Mouse (Mus musculus) kidney, postnatal 0 days (tissue): ENCODE measurements around the gene Pramel6. TPM values are rescaled to one million over a fixed set of nuclear protein-coding genes. Genes with fewer than 3 reads are reported as not detected.
"Not testable (repeated sequence)": the region's sequence is repeated elsewhere in the genome, so short reads cannot be mapped to it uniquely, and the experiment has no call there.

Source experiments
- ATAC-seq: fragments of 200-750 bp; cut with Nextera tagmentation; replicated peaks from 2 replicates; pipeline ENCODE4 v1.8.0; 2017; ENCODE audit warnings: low read depth, moderate number of reproducible peaks, moderate TSS enrichment, moderate library complexity; ENCODE audit not compliant: low FRiP score
- DNase-seq: peaks from one replicate; pipeline ENCODE4 v3.0.0-alpha.2; 2016; ENCODE audit warnings: low spot score
- H3K27ac ChIP-seq: fragments of 300-500 bp; sonication (generic); 2 replicates; pipeline ENCODE4 v1.5.1; 2014; ENCODE audit warnings: mild to moderate bottlenecking
- H3K27me3 ChIP-seq: fragments of 300-500 bp; sonication (generic); 2 replicates; pipeline ENCODE4 v1.6.1; 2014; ENCODE audit warnings: low read length, mixed read lengths; ENCODE audit not compliant: insufficient read depth
- H3K36me3 ChIP-seq: fragments of 300-500 bp; sonication (generic); 2 replicates; pipeline ENCODE4 v1.6.1; 2014; ENCODE audit warnings: low read length, mixed read lengths; ENCODE audit not compliant: insufficient read depth
- H3K4me1 ChIP-seq: fragments of 300-500 bp; sonication (generic); replicated peaks from 2 replicates; pipeline ENCODE4 v1.6.1; 2014; ENCODE audit warnings: antibody characterized with exemption, low read length, mixed read lengths; ENCODE audit not compliant: insufficient read depth
- H3K4me2 ChIP-seq: fragments of 300-500 bp; sonication (generic); 2 replicates; pipeline ENCODE4 v1.6.1; 2014; ENCODE audit warnings: mild to moderate bottlenecking, low read length, moderate library complexity, mixed read lengths
- H3K4me3 ChIP-seq: fragments of 300-500 bp; sonication (generic); replicated peaks from 2 replicates; pipeline ENCODE4 v1.5.1; 2014; ENCODE audit warnings: low read depth, low read length
- H3K9ac ChIP-seq: fragments of 300-500 bp; sonication (generic); 2 replicates; pipeline ENCODE4 v1.6.1; 2014; ENCODE audit warnings: low read depth, low read length
- H3K9me3 ChIP-seq: fragments of 300-500 bp; sonication (generic); replicated peaks from 2 replicates; pipeline ENCODE4 v1.6.1; 2016; ENCODE audit warnings: low read length, inconsistent platforms, mixed read lengths
- CTCF ChIP-seq: IDR thresholded peaks from 2 replicates; pipeline ENCODE4 v1.5.1; 2016; ENCODE audit warnings: antibody characterized with exemption, low read depth, mild to moderate bottlenecking, moderate library complexity
- WGBS: fragments of 180-500 bp; shearing (Covaris S2); extraction: QIAGEN DNeasy Blood & Tissue Kit; methylation state at CpG from one replicate; pipeline ENCODE4 v1.1.7; 2014; 5-methylcytosine and 5-hydroxymethylcytosine counted together
- polyA plus RNA-seq: library from polyadenylated mRNA; unstranded; fragments of >200 nt; fragmentation: Nextera tagmentation; extraction: Ambion mirVana; gene quantifications from 2 replicates; pipeline ENCODE4 v1.2.1, GENCODE M21; 2015

Gene Pramel6
- polyA plus RNA-seq, 1 experiment from 2014 or later, result not detected

- WGBS, result 80% methylated on average over 7 of the region's 8 CpGs
- H3K4me2 ChIP-seq, result no peak overlapping the region
- no peaks in the 10 kb centered on the region for H3K36me3 ChIP-seq
- H3K9ac ChIP-seq, result no peak overlapping the region
- H3K9me3 ChIP-seq, result no peaks in the 10 kb centered on the region
- H3K4me3 ChIP-seq, result no peak overlapping the region
- H3K27ac ChIP-seq, result no peak overlapping the region
- no peaks in the 10 kb centered on the region for H3K4me1 ChIP-seq
- H3K27me3 ChIP-seq, result no peaks in the 10 kb centered on the region
- no peak for TF ChIP-seq CTCF
- ATAC-seq, result no peak
- no peak for DNase-seq
Measured at GRCm38 (mm10) chr2:87515457-87516060, 9.2 kb downstream of the Pramel6 start.

- ATAC-seq (no peak), DNase-seq (no peak)
- H3K4me3 ChIP-seq, result no peak overlapping the region
- H3K9me3 ChIP-seq, result no peaks in the 10 kb centered on the region
- no peak overlapping the region for H3K4me2 ChIP-seq
- no peak overlapping the region for H3K9ac ChIP-seq
- no peaks in the 10 kb centered on the region for H3K4me1 ChIP-seq
- 84% methylated on average over 3 of the region's 3 CpGs for WGBS
- no peaks in the 10 kb centered on the region for H3K27me3 ChIP-seq
- H3K36me3 ChIP-seq, result no peaks in the 10 kb centered on the region
- no peak for TF ChIP-seq CTCF
- no peak overlapping the region for H3K27ac ChIP-seq
Measured at GRCm38 (mm10) chr2:87516581-87516980, 10.2 kb downstream of the Pramel6 start.

GRCm38 (mm10) chr2:87520651-87521050 is 14.3 kb downstream of the Pramel6 start:
- ATAC-seq, result no peak
- no peak overlapping the region for H3K27ac ChIP-seq
- no peaks in the 10 kb centered on the region for H3K36me3 ChIP-seq
- 93% methylated on average over 4 of the region's 4 CpGs for WGBS
- H3K4me1 ChIP-seq, result no peaks in the 10 kb centered on the region
- H3K27me3 ChIP-seq, result no peaks in the 10 kb centered on the region
- H3K4me2 ChIP-seq, result no peak overlapping the region
- no peak overlapping the region for H3K4me3 ChIP-seq
- TF ChIP-seq CTCF, result no peak
- H3K9ac ChIP-seq, result no peak overlapping the region
- DNase-seq, result no peak
- H3K9me3 ChIP-seq, result no peaks in the 10 kb centered on the region

GRCm38 (mm10) chr2:87525899-87526616 is 19.7 kb downstream of the Pramel6 start:
- H3K4me2 ChIP-seq, result peak overlapping the region; percentile 25; the same call in 1 of the 2 replicates
- WGBS, result 37% methylated on average over 38 of the region's 39 CpGs
- H3K27ac ChIP-seq, H3K9ac ChIP-seq, H3K4me1 ChIP-seq, H3K4me3 ChIP-seq, H3K27me3 ChIP-seq, H3K9me3 ChIP-seq, H3K36me3 ChIP-seq, DNase-seq: not testable (repeated sequence)
- ATAC-seq, result 0 out of 2 replicates have a peak, but pooled peaks have one; percentile 43

- TF ChIP-seq CTCF, result no peak
- Histone ChIP-seq H3K36me3 (no peaks in the 10 kb centered on the region), H3K9ac (no peak within 1 kb of the TSS), H3K4me2 (no peak within 1 kb of the TSS), H3K9me3 (no peaks in the 10 kb centered on the region), H3K4me1 (no peaks in the 10 kb centered on the region), H3K27me3 (no peaks in the 10 kb centered on the region), H3K27ac (no peak within 1 kb of the TSS), H3K4me3 (no peak within 1 kb of the TSS)
- no peak for ATAC-seq
- DNase-seq, result no peak
Measured at GRCm38 (mm10) chr2:87531496-87531895, 25.1 kb downstream of the Pramel6 start, which contains the start of gene Olfr153. TSS of gene Olfr153 (plus strand) at chr2:87531796.

- DNase-seq (no peak), ATAC-seq (no peak)
- 35% methylated on average over 2 of the region's 2 CpGs for WGBS
- Histone ChIP-seq H3K36me3 (no peaks in the 10 kb centered on the region), H3K9me3 (no peaks in the 10 kb centered on the region), H3K4me2 (no peak overlapping the region), H3K4me3 (no peak overlapping the region), H3K27me3 (no peaks in the 10 kb centered on the region), H3K9ac (no peak overlapping the region), H3K27ac (no peak overlapping the region), H3K4me1 (no peaks in the 10 kb centered on the region)
- TF ChIP-seq CTCF, result no peak
Measured at GRCm38 (mm10) chr2:87534826-87535225, 28.5 kb downstream of the Pramel6 start.

- Histone ChIP-seq H3K9ac (no peak within 1 kb of the TSS), H3K36me3 (no peaks in the 10 kb centered on the region), H3K4me1 (no peaks in the 10 kb centered on the region), H3K4me2 (no peak within 1 kb of the TSS), H3K27ac (no peak within 1 kb of the TSS), H3K27me3 (no peaks in the 10 kb centered on the region), H3K4me3 (no peak within 1 kb of the TSS), H3K9me3 (no peaks in the 10 kb centered on the region)
- no peak for DNase-seq
- 87% methylated on average over 1 of the region's 1 CpGs for WGBS
- ATAC-seq, result no peak
- TF ChIP-seq CTCF, result no peak
Measured at GRCm38 (mm10) chr2:87545442-87545841, 39.1 kb downstream of the Pramel6 start, which contains the start of gene Olfr1128. TSS of gene Olfr1128 (minus strand) at chr2:87545542.

Other genes starting within 250 kb of the Pramel6 start
- not detected in 2 replicates for gene Olfr1116, start 239.0 kb upstream of the Pramel6 start, polyA plus RNA-seq
- gene Olfr1118, start 199.0 kb upstream of the Pramel6 start, polyA plus RNA-seq, result not detected in 2 replicates
- not detected in 2 replicates for gene Olfr1120, start 151.8 kb upstream of the Pramel6 start, polyA plus RNA-seq
- not detected in 2 replicates for gene Olfr1121, start 136.7 kb upstream of the Pramel6 start, polyA plus RNA-seq
- gene Olfr1122, start 120.7 kb upstream of the Pramel6 start, polyA plus RNA-seq, result not detected in 2 replicates
- not detected in 2 replicates for gene Olfr1123, start 89.9 kb upstream of the Pramel6 start, polyA plus RNA-seq
- gene Olfr1124, start 76.3 kb upstream of the Pramel6 start, polyA plus RNA-seq, result 0.05 TPM in 1 of 2 replicates, not detected in the other
- gene Olfr1126, start 52.6 kb upstream of the Pramel6 start, polyA plus RNA-seq, result not detected in 2 replicates
- gene Pramel7, start 9.5 kb upstream of the Pramel6 start, polyA plus RNA-seq, result not detected in 2 replicates
- not detected in 2 replicates for gene Olfr153, start 25.2 kb downstream of the Pramel6 start, polyA plus RNA-seq
- not detected in 2 replicates for gene Olfr1128, start 39.0 kb downstream of the Pramel6 start, polyA plus RNA-seq
- not detected in 2 replicates for gene Olfr1129, start 67.3 kb downstream of the Pramel6 start, polyA plus RNA-seq
- gene Olfr1130, start 99.6 kb downstream of the Pramel6 start, polyA plus RNA-seq, result not detected in 2 replicates
- not detected in 2 replicates for gene Olfr1131, start 120.5 kb downstream of the Pramel6 start, polyA plus RNA-seq
- gene Olfr1132, start 131.0 kb downstream of the Pramel6 start, polyA plus RNA-seq, result not detected in 2 replicates
- gene Olfr1133, start 140.8 kb downstream of the Pramel6 start, polyA plus RNA-seq, result not detected in 2 replicates
- gene Olfr1134, start 151.9 kb downstream of the Pramel6 start, polyA plus RNA-seq, result not detected in 2 replicates
- not detected in 2 replicates for gene Olfr1135, start 167.1 kb downstream of the Pramel6 start, polyA plus RNA-seq
- not detected in 2 replicates for gene Olfr1136, start 187.4 kb downstream of the Pramel6 start, polyA plus RNA-seq
- gene Olfr1137, start 206.6 kb downstream of the Pramel6 start, polyA plus RNA-seq, result not detected in 2 replicates
- not detected in 2 replicates for gene Olfr1138, start 233.4 kb downstream of the Pramel6 start, polyA plus RNA-seq
- not detected in 2 replicates for gene Olfr1140, start 237.2 kb downstream of the Pramel6 start, polyA plus RNA-seq
- gene Olfr1141, start 247.4 kb downstream of the Pramel6 start, polyA plus RNA-seq, result not detected in 2 replicates